In genomic region chr17:44192981-44193380, GRCm38 (mm10) we compare ENCODE assay signal across 14 mouse cellular contexts. TPM values are rescaled to one million over a fixed set of nuclear protein-coding genes. Genes with fewer than 3 reads are reported as not detected.
DNase-seq lines count a peak whose midpoint lies in the region; ATAC-seq and TF ChIP-seq lines count a peak whose summit lies in the region.
"Had no signal": no experiment of that assay in that cellular context is flagged by ENCODE, and none has a peak within 500 bp of the region (broad histone marks: within the 10 kb centered on the region; RNA-seq: fewer than 3 reads in every experiment).

No protein-coding gene starts in this region.

- intact Hi-C loops in heart, adult 2 months (cut with DNase I) = loop anchor here (1.0 kb wide), 1 partner anchor 37 kb away; no protein-coding TSS in a partner anchor

- H3K36me3 ChIP-seq in heart, adult 2 months (ENCODE audit: control insufficient read depth, insufficient read depth, low read length) = peaks cover 40% of the 10 kb centered on the region
- H3K36me3 ChIP-seq in heart, embryonic 10.5 days = no peaks in the 10 kb centered on the region
- no peaks in the 10 kb centered on the region for H3K36me3 ChIP-seq in heart, postnatal 0 days (replicated peaks; ENCODE audit: control insufficient read depth, insufficient read depth, low read length)
- H3K36me3 ChIP-seq: embryonic facial prominence, embryonic 10.5 days; forebrain, embryonic 10.5 days had no signal

- H3K4me3 ChIP-seq in heart, adult 2 months = peak overlapping the region; percentile 22
- H3K4me3 ChIP-seq in heart, embryonic 10.5 days = no peak overlapping the region
- no peak overlapping the region for H3K4me3 ChIP-seq in heart, postnatal 0 days (ENCODE audit: low read depth, low read length)
- H3K4me3 ChIP-seq: embryonic facial prominence, embryonic 10.5 days; forebrain, embryonic 10.5 days; myocyte had no signal

- no peak for ATAC-seq in heart, postnatal 0 days (ENCODE audit: insufficient read depth, low read depth)
- ATAC-seq: hindbrain, postnatal 0 days had no signal

- DNase-seq in heart, adult 2 months = peak; percentile 44 to 61
- DNase-seq in heart, embryonic 10.5 days (ENCODE audit: low spot score) = no peak
- DNase-seq in MEL-GATA-1-ER (ENCODE audit: extremely low read depth, low read depth) = peak; percentile 18
- peak; percentile 69 for DNase-seq in heart, postnatal 0 days (ENCODE audit: low spot score)
- DNase-seq in lung, postnatal 25 days (ENCODE audit: low spot score) = peak; percentile 74
- DNase-seq in adrenal gland, postnatal 25 days = no peak
- DNase-seq in testis, postnatal 10 days (ENCODE audit: low spot score) = no peak
- DNase-seq in layer of hippocampus, postnatal 25 days (ENCODE audit: extremely low spot score in 1 of 2, low spot score in 1 of 2) = no peak
- DNase-seq: cerebellum, adult 9-10 months had no signal

- TF ChIP-seq POLR2A in heart, adult 2 months (IDR thresholded peaks at IDR 0.05; ENCODE audit: insufficient read depth, low read depth, low read length) = peak; percentile 41; the same call in 1 of the 2 replicates

- TF ChIP-seq EP300 in heart, adult 2 months (IDR thresholded peaks at IDR 0.05; ENCODE audit: insufficient read depth, low read depth, low read length) = 0 out of 2 replicates have a peak, but pooled peaks have one; percentile 60
- TF ChIP-seq EP300 in heart, postnatal 0 days (IDR thresholded peaks at IDR 0.05; ENCODE audit: low read depth) = no peak

- H3K4me1 ChIP-seq in heart, adult 2 months (ENCODE audit: control insufficient read depth, insufficient read depth, low read length) = peaks cover 23% of the 10 kb centered on the region
- H3K4me1 ChIP-seq in heart, embryonic 10.5 days = peaks cover 24% of the 10 kb centered on the region
- H3K4me1 ChIP-seq in heart, postnatal 0 days (ENCODE audit: control insufficient read depth, insufficient read depth) = peaks cover 39% of the 10 kb centered on the region

- H3K27ac ChIP-seq in heart, adult 2 months = peak overlapping the region; percentile 87
- no peak overlapping the region for H3K27ac ChIP-seq in heart, embryonic 10.5 days
- H3K27ac ChIP-seq in heart, postnatal 0 days (ENCODE audit: low read depth) = peak overlapping the region; percentile 75
- H3K27ac ChIP-seq: embryonic facial prominence, embryonic 10.5 days; forebrain, embryonic 10.5 days; hindbrain, postnatal 0 days had no signal

- H3K9me3 ChIP-seq in heart, embryonic 10.5 days = no peaks in the 10 kb centered on the region
- no peaks in the 10 kb centered on the region for H3K9me3 ChIP-seq in heart, postnatal 0 days (replicated peaks; ENCODE audit: control insufficient read depth, low read length)
- H3K9me3 ChIP-seq: embryonic facial prominence, embryonic 10.5 days; forebrain, embryonic 10.5 days had no signal

- no peak for TF ChIP-seq CTCF in heart, adult 2 months (IDR thresholded peaks at IDR 0.05)
- TF ChIP-seq CTCF in heart, postnatal 0 days (IDR thresholded peaks at IDR 0.05; ENCODE audit: low read depth) = no peak

- peaks cover 5% of the 10 kb centered on the region for H3K79me2 ChIP-seq in heart, adult 2 months (replicated peaks; ENCODE audit: control insufficient read depth, insufficient read depth, low read length)

- H3K4me2 ChIP-seq in heart, postnatal 0 days (ENCODE audit: low read depth, low read length) = peak overlapping the region; percentile 35

- 11% methylated on average over 3 of the region's 3 CpGs for WGBS in heart, adult 2 months
- WGBS in heart, embryonic 10.5 days = 40% methylated on average over 3 of the region's 3 CpGs
- 17% methylated on average over 3 of the region's 3 CpGs for WGBS in heart, postnatal 0 days

- H3K27me3 ChIP-seq in heart, adult 2 months (ENCODE audit: control insufficient read depth, insufficient read depth, low read length) = no peaks in the 10 kb centered on the region
- peaks cover 19% of the 10 kb centered on the region for H3K27me3 ChIP-seq in heart, embryonic 10.5 days (ENCODE audit: insufficient read depth, poor library complexity, severe bottlenecking)
- H3K27me3 ChIP-seq in heart, postnatal 0 days (ENCODE audit: control insufficient read depth, insufficient read depth, low read length) = no peaks in the 10 kb centered on the region

- peak overlapping the region; percentile 48; the same call in 1 of the 2 replicates for H3K9ac ChIP-seq in heart, adult 2 months (ENCODE audit: low read depth, low read length)
- 0 out of 2 replicates have a peak overlapping the region, but pooled peaks have one; percentile 17 for H3K9ac ChIP-seq in heart, postnatal 0 days (replicated peaks; ENCODE audit: low read depth, low read length)

RNA-seq across cellular contexts. Expression of gene Clic5, which starts 4.6 kb away (rescaled TPM):
- 100 to 1,000 TPM; 128 to 171 TPM for total RNA-seq in heart, adult 2 months (2021)
- 33.2 and 61.4 TPM in 2 replicates for polyA plus RNA-seq in heart, adult 2 months (2012; rRNA removed)
- polyA plus RNA-seq in heart, embryonic 10.5 days (2016; fragmentation: Nextera tagmentation; extraction: Ambion mirVana) = 3.3 and 5.7 TPM in 2 replicates
- 37.0 and 55.8 TPM in 2 replicates for total RNA-seq in heart, postnatal 0 days (2014; rRNA removed; ENCODE audit: low replicate concordance)
- 15.5 and 17.8 TPM in 2 replicates for polyA plus RNA-seq in heart, postnatal 0 days (2015; fragmentation: Nextera tagmentation; extraction: Ambion mirVana)
- total RNA-seq in adrenal gland, postnatal 25 days (2021) = 13.4 and 14.4 TPM in 2 replicates
- 1 to 10 TPM; 2.7 to 3.0 TPM for total RNA-seq in layer of hippocampus, postnatal 25 days (2021)
- total RNA-seq: CH12.LX had no signal

Comparison
In these comparisons a context has a peak if more than half of its experiments do, and no peak if none do; other contexts are left out.
1. DNase-seq: peak in heart, adult 2 months (2 of 2), MEL-GATA-1-ER (single experiment), heart, postnatal 0 days (single experiment) and lung, postnatal 25 days (single experiment); none in heart, embryonic 10.5 days (single experiment), adrenal gland, postnatal 25 days (single experiment), testis, postnatal 10 days (single experiment) and layer of hippocampus, postnatal 25 days (0 of 2).